Mouse (Mus musculus): ENCODE measurements around the gene Tmem33.

Tmem33 gene

GRCm38 (mm10) chr5:67260159-67260530 lies 220 bp upstream of the Tmem33 start:
- no peak for DNase-seq

- no peak for DNase-seq
Observed at GRCm38 (mm10) chr5:67262964-67263363, 2.6 kb downstream of the Tmem33 start.

- DNase-seq = no peak
Observed at GRCm38 (mm10) chr5:67266106-67266505, 5.7 kb downstream of the Tmem33 start.

GRCm38 (mm10) chr5:67269309-67269708 lies 8.9 kb downstream of the Tmem33 start:
- DNase-seq = no peak

- DNase-seq = no peak
Observed at GRCm38 (mm10) chr5:67279407-67279806, 19.0 kb downstream of the Tmem33 start.

- no peak for DNase-seq
Observed at GRCm38 (mm10) chr5:67279840-67280239, 19.5 kb downstream of the Tmem33 start.

GRCm38 (mm10) chr5:67280400-67280799 lies 20.0 kb downstream of the Tmem33 start:
- DNase-seq = no peak

- no peak for DNase-seq
Observed at GRCm38 (mm10) chr5:67295029-67295428, 34.7 kb downstream of the Tmem33 start.

GRCm38 (mm10) chr5:67295682-67296081 lies 35.3 kb downstream of the Tmem33 start:
- no peak for DNase-seq

- DNase-seq = no peak
Observed at GRCm38 (mm10) chr5:67296171-67296570, 35.8 kb downstream of the Tmem33 start.

GRCm38 (mm10) chr5:67297026-67297813 lies 36.9 kb downstream of the Tmem33 start:
- DNase-seq = no peak

GRCm38 (mm10) chr5:67299847-67300412 lies 39.6 kb downstream of the Tmem33 start:
- no peak for DNase-seq

GRCm38 (mm10) chr5:67300926-67301597 lies 40.7 kb downstream of the Tmem33 start:
- DNase-seq = no peak

- peak; percentile 37 for DNase-seq
Observed at GRCm38 (mm10) chr5:67301722-67302331, 41.5 kb downstream of the Tmem33 start.

- DNase-seq = no peak
Observed at GRCm38 (mm10) chr5:67303816-67304215, 43.5 kb downstream of the Tmem33 start.

- peak; percentile 94 for DNase-seq
Observed at GRCm38 (mm10) chr5:67306698-67307521, 46.5 kb downstream of the Tmem33 start, which contains the start of gene Slc30a9. Gene Slc30a9, plus strand, starts transcription at chr5:67306955.

- DNase-seq = no peak
Observed at GRCm38 (mm10) chr5:67307659-67308222, 47.4 kb downstream of the Tmem33 start.

GRCm38 (mm10) chr5:67311811-67312521 lies 51.6 kb downstream of the Tmem33 start:
- DNase-seq = no peak

- no peak for DNase-seq
Observed at GRCm38 (mm10) chr5:67312522-67312851, 52.1 kb downstream of the Tmem33 start.

GRCm38 (mm10) chr5:67321656-67322268 lies 61.4 kb downstream of the Tmem33 start:
- DNase-seq = no peak

- DNase-seq = no peak
Observed at GRCm38 (mm10) chr5:67324032-67324431, 63.7 kb downstream of the Tmem33 start.
